Mouse (Mus musculus): Measurements from ENCODE around the gene Tctex1d2.

GRCm38 (mm10) chr16:32457589-32458386 is 38.3 kb downstream of the Tctex1d2 start:
- TF ChIP-seq CTCF (conservative IDR thresholded peaks at IDR 0.05; ENCODE audit: insufficient read depth, insufficient read length, low read depth, low read length) (peak; percentile 78), POLR2A (IDR thresholded peaks at IDR 0.05; ENCODE audit: low read depth, low read length) (no peak)

All from kidney, adult 2 months (tissue).